Mouse (Mus musculus): Measurements from ENCODE around the gene Gipr. TPM values are rescaled to one million over a fixed set of nuclear protein-coding genes. Genes with fewer than 3 reads are reported as not detected.
A peak's percentile ranks its signal among the peaks of the same experiment; 100 is the strongest.

Gipr gene
- polyA plus RNA-seq, 1 experiment from 2014 or later = 0.54 TPM

DNA sequence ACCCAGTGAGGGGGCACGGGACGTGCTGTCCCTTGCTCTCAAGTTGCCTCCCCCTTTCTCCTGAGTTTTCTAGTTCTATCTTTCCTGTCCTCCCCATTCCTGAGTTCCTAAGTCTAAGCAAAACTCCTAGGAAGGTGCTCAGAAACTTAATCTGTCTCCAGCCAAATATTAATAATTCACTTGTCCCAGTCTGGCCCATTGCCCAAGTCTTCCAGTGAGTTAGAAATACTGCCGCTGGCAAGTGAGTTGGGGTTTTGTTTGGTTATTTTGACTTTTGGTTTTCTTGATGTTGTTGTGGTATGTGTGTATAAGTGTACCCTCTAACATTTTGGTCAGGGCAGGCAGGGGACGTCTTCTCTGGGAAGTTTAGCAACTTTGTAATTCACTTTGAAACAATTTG lies 44.2 kb downstream of the Gipr start:
- Histone ChIP-seq H3K27ac (no peak overlapping the region), H3K27me3 (no peaks in the 10 kb centered on the region), H3K36me3 (no peaks in the 10 kb centered on the region), H3K9me3 (0 out of 2 replicates have a peak, but pooled peaks cover 2% of the 10 kb centered on the region), H3K9ac (no peak overlapping the region), H3K4me3 (no peak overlapping the region), H3K4me1 (peaks cover 24% of the 10 kb centered on the region), H3K4me2 (replicated peaks) (no peak overlapping the region)
- WGBS = 92% methylated on average over 4 of the region's 4 CpGs
- ATAC-seq (ENCODE audit: insufficient number of reproducible peaks, insufficient read depth, low FRiP score, low TSS enrichment) = no peak

DNA sequence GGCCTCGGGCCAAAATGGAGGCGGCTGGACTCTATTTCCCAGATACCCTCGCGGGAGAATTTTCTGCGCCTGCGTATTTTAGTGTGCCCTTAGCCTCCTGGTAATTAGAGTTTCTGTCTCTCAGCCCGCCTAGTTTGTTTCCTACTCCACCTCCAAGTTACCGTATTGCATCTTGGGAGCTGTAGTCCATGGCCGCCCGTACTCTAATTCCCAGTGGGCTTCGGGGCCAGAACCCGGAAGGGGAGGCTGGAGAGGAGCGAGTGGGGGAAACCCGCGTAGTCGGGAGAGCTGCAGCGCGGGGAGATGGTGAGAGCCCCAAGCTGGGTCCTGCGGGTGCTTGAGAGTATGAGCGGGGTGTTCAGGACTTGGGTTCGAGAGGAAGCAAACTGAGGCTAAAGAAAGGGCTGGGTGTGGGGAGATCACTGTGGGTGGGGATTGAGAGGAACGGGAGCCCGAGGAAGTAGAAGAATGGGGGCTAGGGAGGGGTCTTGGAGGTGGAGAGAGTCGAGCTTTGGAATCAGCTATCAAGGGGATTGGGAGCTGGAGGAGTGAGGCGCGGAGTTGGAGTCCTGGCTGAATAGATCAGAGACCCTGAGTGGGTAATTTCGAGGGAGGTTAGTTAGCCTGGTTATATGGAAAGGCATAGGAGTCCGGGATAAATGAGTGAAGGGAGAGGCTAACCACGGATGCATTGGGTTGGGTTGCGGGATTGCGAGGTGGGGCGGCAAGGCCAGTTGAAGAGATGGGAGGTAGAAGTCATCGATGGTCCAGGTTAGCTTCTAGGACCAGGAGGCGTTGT lies 46.1 kb downstream of the Gipr start, which contains the start of gene Fbxo46:
Gene Fbxo46 (plus strand): TSS at position 229 of the 799 bp plus-strand sequence.
- Histone ChIP-seq H3K4me2 (replicated peaks) (peak within 1 kb of the TSS; percentile 81), H3K4me3 (peak within 1 kb of the TSS; percentile 68), H3K27ac (0 out of 2 replicates have a peak within 1 kb of the TSS, but pooled peaks have one; percentile 30), H3K9ac (peak within 1 kb of the TSS; percentile 70), H3K36me3 (no peaks in the 10 kb centered on the region), H3K9me3 (0 out of 2 replicates have a peak, but pooled peaks cover 2% of the 10 kb centered on the region), H3K4me1 (peaks cover 21% of the 10 kb centered on the region), H3K27me3 (no peaks in the 10 kb centered on the region)
- 3% methylated on average over 34 of the region's 34 CpGs for WGBS
- ATAC-seq (ENCODE audit: insufficient number of reproducible peaks, insufficient read depth, low FRiP score, low TSS enrichment) = peak; percentile 94

DNA sequence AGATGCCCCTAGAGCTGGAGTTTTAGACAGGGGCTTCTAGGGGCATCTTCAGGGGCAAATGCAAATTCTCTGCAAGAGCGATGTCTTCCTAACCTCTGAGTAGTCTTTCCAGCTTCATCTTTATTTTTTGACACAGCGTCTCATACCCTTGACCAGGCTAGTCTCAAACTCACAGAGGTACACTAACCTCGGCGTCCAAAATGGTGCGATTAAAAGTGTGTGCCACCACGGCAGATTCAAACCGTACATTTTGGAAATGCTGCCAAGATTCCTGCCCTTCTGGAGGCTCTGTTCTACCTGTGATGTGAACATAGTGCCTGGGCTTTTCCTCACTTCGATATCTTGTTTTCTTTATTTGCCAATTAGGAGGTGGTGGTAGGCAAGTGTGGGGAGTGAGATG lies 46.8 kb downstream of the Gipr start:
- H3K4me3 ChIP-seq = no peak overlapping the region

DNA sequence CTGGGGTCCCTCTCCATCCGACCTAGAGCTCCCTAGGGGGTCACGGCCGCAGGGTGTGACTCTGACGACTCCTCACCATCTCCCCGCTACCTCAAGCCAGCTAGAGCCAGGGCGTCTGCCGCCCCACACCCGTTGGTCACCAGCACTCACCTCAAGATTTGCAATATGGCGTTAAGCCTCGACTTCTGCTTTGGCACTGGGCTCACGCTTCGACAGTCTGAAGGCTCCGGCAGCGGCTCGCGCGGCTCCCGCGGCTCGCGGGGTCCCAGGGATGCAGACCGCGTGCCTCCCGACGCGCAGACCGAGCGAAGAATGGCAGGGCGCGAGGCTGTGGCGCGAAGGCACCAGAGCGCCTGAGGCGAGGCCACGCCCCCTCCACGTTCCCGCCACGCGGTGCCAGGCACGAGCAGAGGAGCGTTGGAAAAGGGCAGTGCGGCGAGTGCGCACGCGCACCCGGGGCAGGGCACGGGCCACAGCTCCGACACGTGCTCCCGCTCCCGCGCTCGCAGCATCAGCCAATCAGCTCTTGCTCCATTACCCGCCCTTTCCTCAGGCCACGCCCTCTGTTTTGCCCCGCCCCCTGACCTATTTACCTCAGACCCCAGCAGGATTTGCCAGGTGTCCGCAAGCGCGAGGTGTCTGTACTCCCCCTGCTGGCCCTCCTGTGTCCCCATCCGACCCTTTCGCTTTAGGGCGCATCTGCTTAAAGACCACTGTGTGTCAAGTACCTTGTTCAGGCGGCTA lies 47.7 kb downstream of the Gipr start, which contains the start of gene Gm4969:
Gene Gm4969 (minus strand): TSS at position 341 of the 744 bp plus-strand sequence.
- Histone ChIP-seq H3K9me3 (0 out of 2 replicates have a peak, but pooled peaks cover 2% of the 10 kb centered on the region), H3K4me2 (replicated peaks) (peak within 1 kb of the TSS; percentile 47), H3K4me1 (peaks cover 19% of the 10 kb centered on the region), H3K4me3 (peak within 1 kb of the TSS; percentile 23), H3K9ac (peak within 1 kb of the TSS; percentile 16; the same call in 1 of the 2 replicates), H3K27me3 (no peaks in the 10 kb centered on the region), H3K27ac (0 out of 2 replicates have a peak within 1 kb of the TSS, but pooled peaks have one; percentile 30), H3K36me3 (no peaks in the 10 kb centered on the region)
- peak; percentile 17; the same call in 1 of the 2 replicates for ATAC-seq (ENCODE audit: insufficient number of reproducible peaks, insufficient read depth, low FRiP score, low TSS enrichment)
- 22% methylated on average over 64 of the region's 64 CpGs for WGBS

More for the DNA sequence above, 46.8 kb downstream of the Gipr start:
- no peaks in the 10 kb centered on the region for H3K27me3 ChIP-seq
- H3K9ac ChIP-seq = no peak overlapping the region
- no peaks in the 10 kb centered on the region for H3K36me3 ChIP-seq
- no peak overlapping the region for H3K4me2 ChIP-seq (replicated peaks)
- 0 out of 2 replicates have a peak overlapping the region, but pooled peaks have one; percentile 30 for H3K27ac ChIP-seq
- H3K9me3 ChIP-seq = 0 out of 2 replicates have a peak, but pooled peaks cover 2% of the 10 kb centered on the region
- peaks cover 19% of the 10 kb centered on the region for H3K4me1 ChIP-seq
- 94% methylated on average over 8 of the region's 8 CpGs for WGBS
- ATAC-seq (ENCODE audit: insufficient number of reproducible peaks, insufficient read depth, low FRiP score, low TSS enrichment) = no peak

DNA sequence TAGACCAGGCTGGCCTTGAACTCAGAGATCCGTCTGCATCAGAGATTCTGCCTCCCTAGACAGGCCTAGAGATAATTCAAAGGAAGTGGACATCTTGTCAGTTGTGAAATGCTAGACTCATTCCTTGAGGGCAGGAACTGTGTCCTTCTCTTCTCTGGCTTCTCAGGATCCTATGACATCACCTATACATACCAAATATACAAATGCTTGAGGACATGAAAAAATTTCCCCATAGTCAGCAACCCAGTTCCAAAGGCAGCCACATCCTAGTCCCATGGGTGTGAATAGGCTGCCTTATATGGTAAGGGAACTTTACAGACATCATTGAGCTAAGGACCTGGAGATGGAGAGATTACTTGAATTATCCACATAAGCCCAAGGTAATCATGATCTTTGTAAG lies 56.4 kb downstream of the Gipr start:
- Histone ChIP-seq H3K27me3 (no peaks in the 10 kb centered on the region), H3K36me3 (no peaks in the 10 kb centered on the region), H3K27ac (no peak overlapping the region), H3K9ac (no peak overlapping the region), H3K4me2 (replicated peaks) (no peak overlapping the region), H3K4me1 (no peaks in the 10 kb centered on the region), H3K9me3 (no peaks in the 10 kb centered on the region), H3K4me3 (no peak overlapping the region)
- 79% methylated on average over 1 of the region's 1 CpGs for WGBS
- no peak for ATAC-seq (ENCODE audit: insufficient number of reproducible peaks, insufficient read depth, low FRiP score, low TSS enrichment)

DNA sequence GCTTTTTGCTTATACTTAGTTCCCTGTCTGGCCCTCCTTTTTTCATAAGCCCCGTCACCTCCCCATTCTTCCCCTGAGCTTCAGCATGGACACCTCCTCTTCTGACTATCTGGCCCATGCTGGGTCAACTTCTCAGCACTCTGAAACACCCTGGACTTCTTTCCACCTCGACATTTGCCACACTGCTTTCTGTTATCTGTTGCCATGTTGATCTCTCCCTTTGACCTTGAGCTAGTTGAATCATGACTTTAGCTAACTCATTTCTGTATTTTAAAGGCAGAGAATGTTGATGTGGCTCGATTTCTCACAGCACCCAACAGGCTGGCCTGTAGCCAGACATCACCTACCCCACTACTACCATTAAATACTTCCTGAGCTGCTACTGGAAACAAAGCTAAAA lies 58.5 kb downstream of the Gipr start:
- Histone ChIP-seq H3K4me3 (no peak overlapping the region), H3K4me1 (no peaks in the 10 kb centered on the region), H3K9me3 (peaks cover 6% of the 10 kb centered on the region; the same call in 1 of the 2 replicates), H3K4me2 (replicated peaks) (no peak overlapping the region), H3K27ac (no peak overlapping the region), H3K9ac (no peak overlapping the region), H3K36me3 (no peaks in the 10 kb centered on the region), H3K27me3 (no peaks in the 10 kb centered on the region)
- 62% methylated on average over 3 of the region's 3 CpGs for WGBS
- no peak for ATAC-seq (ENCODE audit: insufficient number of reproducible peaks, insufficient read depth, low FRiP score, low TSS enrichment)

MicroRNA genes within 50 kb of the gene (microRNA counts, 519-probe panel; counts per million panel counts)
- microRNA mmu-miR-330 = 460 counts per million, percentile 65 among the panel's probes with 10 or more counts

Small RNA genes within 50 kb of the gene (microRNA-seq; reads per million reads assigned to microRNA genes)
- 299 reads per million, percentile 66 among the genes with 10 or more reads in this experiment for gene Mir330

Other genes with a start within 250 kb of the Gipr start
- gene Nova2, start 240.2 kb downstream of the Gipr start, polyA plus RNA-seq (2016; fragmentation: Nextera tagmentation; extraction: Ambion mirVana) = 1.1 TPM in 2 replicates
- not detected in 2 replicates for gene Nanos2, start 178.7 kb downstream of the Gipr start, polyA plus RNA-seq (2016; fragmentation: Nextera tagmentation; extraction: Ambion mirVana)
- gene Mypop, start 174.9 kb downstream of the Gipr start, polyA plus RNA-seq (2016; fragmentation: Nextera tagmentation; extraction: Ambion mirVana) = 7.7 and 9.8 TPM in 2 replicates
- gene Irf2bp1, start 162.1 kb downstream of the Gipr start, polyA plus RNA-seq (2016; fragmentation: Nextera tagmentation; extraction: Ambion mirVana) = 47.1 and 48.6 TPM in 2 replicates
- gene Foxa3, start 142.6 kb downstream of the Gipr start, polyA plus RNA-seq (2016; fragmentation: Nextera tagmentation; extraction: Ambion mirVana) = 0.13 and 0.18 TPM in 2 replicates
- 51.8 and 56.5 TPM in 2 replicates for gene Sympk, start 141.8 kb downstream of the Gipr start, polyA plus RNA-seq (2016; fragmentation: Nextera tagmentation; extraction: Ambion mirVana)
- not detected in 2 replicates for gene Rsph6a, start 111.4 kb downstream of the Gipr start, polyA plus RNA-seq (2016; fragmentation: Nextera tagmentation; extraction: Ambion mirVana)
- gene Dmwd, start 89.9 kb downstream of the Gipr start, polyA plus RNA-seq (2016; fragmentation: Nextera tagmentation; extraction: Ambion mirVana) = 18.8 and 23.1 TPM in 2 replicates
- 17.5 and 19.1 TPM in 2 replicates for gene Dmpk, start 82.3 kb downstream of the Gipr start, polyA plus RNA-seq (2016; fragmentation: Nextera tagmentation; extraction: Ambion mirVana)
- 16.6 and 16.9 TPM in 2 replicates for gene Six5, start 71.5 kb downstream of the Gipr start, polyA plus RNA-seq (2016; fragmentation: Nextera tagmentation; extraction: Ambion mirVana)
- gene Gm4969, start 47.8 kb downstream of the Gipr start, polyA plus RNA-seq (2016; fragmentation: Nextera tagmentation; extraction: Ambion mirVana) = 3.6 and 3.8 TPM in 2 replicates
- 19.8 and 21.6 TPM in 2 replicates for gene Fbxo46, start 46.3 kb downstream of the Gipr start, polyA plus RNA-seq (2016; fragmentation: Nextera tagmentation; extraction: Ambion mirVana)
- gene Qpctl, start 16.8 kb downstream of the Gipr start, polyA plus RNA-seq (2016; fragmentation: Nextera tagmentation; extraction: Ambion mirVana) = 16.7 and 17.4 TPM in 2 replicates
- 149 and 166 TPM in 2 replicates for gene Snrpd2, start 16.4 kb downstream of the Gipr start, polyA plus RNA-seq (2016; fragmentation: Nextera tagmentation; extraction: Ambion mirVana)
- 4.5 and 4.9 TPM in 2 replicates for gene Eml2, start 10.3 kb upstream of the Gipr start, polyA plus RNA-seq (2016; fragmentation: Nextera tagmentation; extraction: Ambion mirVana)
- gene Gpr4, start 46.4 kb upstream of the Gipr start, polyA plus RNA-seq (2016; fragmentation: Nextera tagmentation; extraction: Ambion mirVana) = 1.4 and 1.7 TPM in 2 replicates
- gene Opa3, start 62.2 kb upstream of the Gipr start, polyA plus RNA-seq (2016; fragmentation: Nextera tagmentation; extraction: Ambion mirVana) = 38.2 and 40.1 TPM in 2 replicates
- gene Vasp, start 105.7 kb upstream of the Gipr start, polyA plus RNA-seq (2016; fragmentation: Nextera tagmentation; extraction: Ambion mirVana) = 68.2 and 69.3 TPM in 2 replicates
- gene Ppm1n, start 113.9 kb upstream of the Gipr start, polyA plus RNA-seq (2016; fragmentation: Nextera tagmentation; extraction: Ambion mirVana) = 0.18 TPM in 1 of 2 replicates, not detected in the other
- 17.9 and 21.4 TPM in 2 replicates for gene Rtn2, start 116.5 kb upstream of the Gipr start, polyA plus RNA-seq (2016; fragmentation: Nextera tagmentation; extraction: Ambion mirVana)
- 0.05 TPM in 1 of 2 replicates, not detected in the other for gene Fosb, start 143.9 kb upstream of the Gipr start, polyA plus RNA-seq (2016; fragmentation: Nextera tagmentation; extraction: Ambion mirVana)
- 92.3 and 94.5 TPM in 2 replicates for gene Ercc1, start 178.7 kb upstream of the Gipr start, polyA plus RNA-seq (2016; fragmentation: Nextera tagmentation; extraction: Ambion mirVana)
- 27.1 and 28.0 TPM in 2 replicates for gene Cd3eap, start 193.4 kb upstream of the Gipr start, polyA plus RNA-seq (2016; fragmentation: Nextera tagmentation; extraction: Ambion mirVana)
- 7.3 and 8.1 TPM in 2 replicates for gene Ppp1r13l, start 193.6 kb upstream of the Gipr start, polyA plus RNA-seq (2016; fragmentation: Nextera tagmentation; extraction: Ambion mirVana)
- gene Ercc2, start 215.9 kb upstream of the Gipr start, polyA plus RNA-seq (2016; fragmentation: Nextera tagmentation; extraction: Ambion mirVana) = 19.9 and 23.2 TPM in 2 replicates
- 10.6 and 10.7 TPM in 2 replicates for gene Klc3, start 238.0 kb upstream of the Gipr start, polyA plus RNA-seq (2016; fragmentation: Nextera tagmentation; extraction: Ambion mirVana)
- gene Ckm, start 238.6 kb upstream of the Gipr start, polyA plus RNA-seq (2016; fragmentation: Nextera tagmentation; extraction: Ambion mirVana) = 0.52 TPM in 1 of 2 replicates, not detected in the other

Data from embryonic facial prominence, embryonic 12.5 days (tissue).